Mouse (Mus musculus): ENCODE measurements around the gene Olfr159. TPM values are rescaled to one million over a fixed set of nuclear protein-coding genes. Genes with fewer than 3 reads are reported as not detected.
"Not testable (repeated sequence)": the region's sequence is repeated elsewhere in the genome, so short reads cannot be mapped to it uniquely, and the experiment has no call there.

Gene Olfr159
- not detected in 2 replicates for polyA plus RNA-seq (2014; fragmentation: Nextera tagmentation; extraction: Ambion mirVana)

DNA sequence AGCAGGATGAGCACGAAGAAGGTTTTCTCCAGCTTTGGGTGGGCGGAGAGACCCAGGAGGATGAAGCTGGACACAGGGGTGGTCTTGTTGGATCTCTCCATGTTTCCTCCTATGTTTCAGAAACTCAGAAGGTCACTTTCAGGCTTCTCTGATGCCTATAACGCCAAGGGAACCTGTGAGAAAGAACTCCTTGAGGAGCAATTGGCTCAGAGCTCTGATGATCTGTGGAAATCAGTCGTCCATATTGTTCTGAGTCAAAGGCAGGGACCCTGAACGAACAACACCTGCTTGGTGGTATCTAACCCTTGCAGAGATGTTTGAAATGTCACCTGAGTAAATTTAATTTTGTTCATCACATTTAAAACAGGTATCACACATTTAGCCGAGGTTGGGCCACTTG lies at the start of gene Olfr159:
Olfr159 (minus strand) TSS at position 101 of the 400 bp plus-strand sequence.
- Histone ChIP-seq H3K27ac (ENCODE audit: low read depth, low read length) (no peak within 1 kb of the TSS), H3K27me3 (ENCODE audit: control insufficient read depth, insufficient read depth, low read length) (no peaks in the 10 kb centered on the region), H3K9me3 (ENCODE audit: control insufficient read depth, low read length) (no peaks in the 10 kb centered on the region), H3K4me2 (ENCODE audit: low read depth) (no peak within 1 kb of the TSS), H3K4me1 (ENCODE audit: control insufficient read depth, insufficient read depth, low read length) (no peaks in the 10 kb centered on the region), H3K36me3 (ENCODE audit: control insufficient read depth, insufficient read depth, low read length) (no peaks in the 10 kb centered on the region), H3K9ac (ENCODE audit: low read length) (no peak within 1 kb of the TSS), H3K4me3 (ENCODE audit: low read depth, low read length) (no peak within 1 kb of the TSS)
- 85% methylated on average over 6 of the region's 6 CpGs for WGBS
- ATAC-seq (ENCODE audit: insufficient read depth, low FRiP score, low TSS enrichment): no peak
- no peak for DNase-seq (ENCODE audit: low spot score)

DNA sequence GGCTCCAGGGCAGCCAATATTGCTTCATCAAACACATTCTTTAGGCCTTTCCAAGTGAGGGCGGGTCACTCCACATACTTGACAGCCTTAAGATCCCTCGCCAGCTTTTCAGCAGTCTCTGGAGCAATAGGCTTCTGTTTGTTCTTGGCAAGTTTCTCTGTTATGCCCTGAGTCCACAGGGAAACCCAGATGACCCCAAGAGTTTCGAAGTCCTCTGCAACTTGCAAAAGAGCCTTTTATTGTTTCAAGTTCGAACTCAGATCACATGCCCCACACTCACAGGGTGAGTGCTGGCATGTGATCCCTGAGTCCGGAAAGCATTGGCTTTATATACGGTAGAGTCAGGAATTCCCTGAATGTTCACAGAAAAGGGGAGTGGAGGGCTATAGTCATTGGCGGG lies 28.1 kb upstream of the Olfr159 start:
- 72% methylated on average over 7 of the region's 7 CpGs for WGBS
- H3K36me3 ChIP-seq (ENCODE audit: control insufficient read depth, insufficient read depth, low read length): no peaks in the 10 kb centered on the region
- ATAC-seq (ENCODE audit: insufficient read depth, low FRiP score, low TSS enrichment): no peak

DNA sequence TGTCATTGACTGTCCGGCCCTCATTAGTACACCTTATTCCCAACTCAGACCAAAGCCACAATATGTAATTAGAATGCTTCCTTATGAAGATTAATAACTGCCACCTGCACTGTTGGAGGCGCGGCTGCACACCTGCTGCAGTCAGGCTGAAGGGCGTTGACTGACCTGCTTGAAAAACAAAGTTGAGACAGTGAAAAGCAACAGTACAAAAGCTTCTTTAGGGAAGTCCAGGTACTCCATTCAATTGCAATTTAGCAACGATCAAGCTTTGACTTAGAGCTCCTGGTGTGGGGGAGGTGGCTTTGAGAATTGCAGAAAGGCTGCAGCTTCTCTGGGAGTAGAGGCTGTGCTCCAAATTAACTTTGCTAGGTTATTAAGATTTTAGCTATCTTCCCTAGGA lies 25.0 kb upstream of the Olfr159 start:
- not testable (repeated sequence) for H3K27ac ChIP-seq (ENCODE audit: low read depth, low read length); H3K9me3 ChIP-seq (ENCODE audit: control insufficient read depth, low read length); H3K9ac ChIP-seq (ENCODE audit: low read length); DNase-seq (ENCODE audit: low spot score); H3K4me1 ChIP-seq (ENCODE audit: control insufficient read depth, insufficient read depth, low read length); ATAC-seq (ENCODE audit: insufficient read depth, low FRiP score, low TSS enrichment); H3K27me3 ChIP-seq (ENCODE audit: control insufficient read depth, insufficient read depth, low read length); H3K36me3 ChIP-seq (ENCODE audit: control insufficient read depth, insufficient read depth, low read length); H3K4me3 ChIP-seq (ENCODE audit: low read depth, low read length); H3K4me2 ChIP-seq (ENCODE audit: low read depth)
- WGBS: 82% methylated on average over 5 of the region's 5 CpGs

More for the DNA sequence above, 28.1 kb upstream of the Olfr159 start:
- DNase-seq (ENCODE audit: low spot score): no peak
- Histone ChIP-seq H3K4me3 (ENCODE audit: low read depth, low read length) (no peak overlapping the region), H3K4me1 (ENCODE audit: control insufficient read depth, insufficient read depth, low read length) (no peaks in the 10 kb centered on the region), H3K9ac (ENCODE audit: low read length) (no peak overlapping the region), H3K27me3 (ENCODE audit: control insufficient read depth, insufficient read depth, low read length) (no peaks in the 10 kb centered on the region), H3K27ac (ENCODE audit: low read depth, low read length) (no peak overlapping the region), H3K4me2 (ENCODE audit: low read depth) (no peak overlapping the region), H3K9me3 (ENCODE audit: control insufficient read depth, low read length) (peaks cover under 1% of the 10 kb centered on the region; the same call in 1 of the 2 replicates)

- H3K4me3 ChIP-seq (ENCODE audit: low read depth, low read length): no peak overlapping the region
- no peaks in the 10 kb centered on the region for H3K9me3 ChIP-seq (ENCODE audit: control insufficient read depth, low read length)
- H3K4me1 ChIP-seq (ENCODE audit: control insufficient read depth, insufficient read depth, low read length): no peaks in the 10 kb centered on the region
- H3K9ac ChIP-seq (ENCODE audit: low read length): no peak overlapping the region
- no peak overlapping the region for H3K27ac ChIP-seq (ENCODE audit: low read depth, low read length)
- no peak for ATAC-seq (ENCODE audit: insufficient read depth, low FRiP score, low TSS enrichment)
- DNase-seq (ENCODE audit: low spot score): no peak
- H3K36me3 ChIP-seq (ENCODE audit: control insufficient read depth, insufficient read depth, low read length): no peaks in the 10 kb centered on the region
- no peaks in the 10 kb centered on the region for H3K27me3 ChIP-seq (ENCODE audit: control insufficient read depth, insufficient read depth, low read length)
- 73% methylated on average over 6 of the region's 6 CpGs for WGBS
- no peak overlapping the region for H3K4me2 ChIP-seq (ENCODE audit: low read depth)
These were observed 24.5 kb upstream of the Olfr159 start for GRCm38 (mm10) chr4:43795296-43795695.

- H3K27ac ChIP-seq (ENCODE audit: low read depth, low read length): no peak overlapping the region
- H3K9me3 ChIP-seq (ENCODE audit: control insufficient read depth, low read length): no peaks in the 10 kb centered on the region
- H3K27me3 ChIP-seq (ENCODE audit: control insufficient read depth, insufficient read depth, low read length): no peaks in the 10 kb centered on the region
- no peak for ATAC-seq (ENCODE audit: insufficient read depth, low FRiP score, low TSS enrichment)
- no peak overlapping the region for H3K4me2 ChIP-seq (ENCODE audit: low read depth)
- H3K36me3 ChIP-seq (ENCODE audit: control insufficient read depth, insufficient read depth, low read length): no peaks in the 10 kb centered on the region
- no peaks in the 10 kb centered on the region for H3K4me1 ChIP-seq (ENCODE audit: control insufficient read depth, insufficient read depth, low read length)
- no peak overlapping the region for H3K9ac ChIP-seq (ENCODE audit: low read length)
- WGBS: 76% methylated on average over 2 of the region's 2 CpGs
- H3K4me3 ChIP-seq (ENCODE audit: low read depth, low read length): no peak overlapping the region
- no peak for DNase-seq (ENCODE audit: low spot score)
These were observed 1.5 kb upstream of the Olfr159 start for GRCm38 (mm10) chr4:43772304-43772703.

GRCm38 (mm10) chr4:43771626-43772025 lies 817 bp upstream of the Olfr159 start:
- no peak overlapping the region for H3K9ac ChIP-seq (ENCODE audit: low read length)
- ATAC-seq (ENCODE audit: insufficient read depth, low FRiP score, low TSS enrichment): no peak
- H3K27me3 ChIP-seq (ENCODE audit: control insufficient read depth, insufficient read depth, low read length): no peaks in the 10 kb centered on the region
- WGBS: 66% methylated on average over 6 of the region's 6 CpGs
- H3K9me3 ChIP-seq (ENCODE audit: control insufficient read depth, low read length): no peaks in the 10 kb centered on the region
- no peak overlapping the region for H3K4me3 ChIP-seq (ENCODE audit: low read depth, low read length)
- no peak for DNase-seq (ENCODE audit: low spot score)
- H3K4me1 ChIP-seq (ENCODE audit: control insufficient read depth, insufficient read depth, low read length): no peaks in the 10 kb centered on the region
- H3K4me2 ChIP-seq (ENCODE audit: low read depth): no peak overlapping the region
- no peaks in the 10 kb centered on the region for H3K36me3 ChIP-seq (ENCODE audit: control insufficient read depth, insufficient read depth, low read length)
- H3K27ac ChIP-seq (ENCODE audit: low read depth, low read length): no peak overlapping the region

GRCm38 (mm10) chr4:43769374-43769773 lies 1.4 kb downstream of the Olfr159 start:
- no peaks in the 10 kb centered on the region for H3K4me1 ChIP-seq (ENCODE audit: control insufficient read depth, insufficient read depth, low read length)
- H3K27ac ChIP-seq (ENCODE audit: low read depth, low read length): no peak overlapping the region
- ATAC-seq (ENCODE audit: insufficient read depth, low FRiP score, low TSS enrichment) (no peak), DNase-seq (ENCODE audit: low spot score) (no peak)
- no peak overlapping the region for H3K4me2 ChIP-seq (ENCODE audit: low read depth)
- no peaks in the 10 kb centered on the region for H3K36me3 ChIP-seq (ENCODE audit: control insufficient read depth, insufficient read depth, low read length)
- WGBS: 89% methylated on average over 2 of the region's 2 CpGs
- H3K4me3 ChIP-seq (ENCODE audit: low read depth, low read length): no peak overlapping the region
- no peaks in the 10 kb centered on the region for H3K9me3 ChIP-seq (ENCODE audit: control insufficient read depth, low read length)
- H3K27me3 ChIP-seq (ENCODE audit: control insufficient read depth, insufficient read depth, low read length): no peaks in the 10 kb centered on the region
- no peak overlapping the region for H3K9ac ChIP-seq (ENCODE audit: low read length)

DNA sequence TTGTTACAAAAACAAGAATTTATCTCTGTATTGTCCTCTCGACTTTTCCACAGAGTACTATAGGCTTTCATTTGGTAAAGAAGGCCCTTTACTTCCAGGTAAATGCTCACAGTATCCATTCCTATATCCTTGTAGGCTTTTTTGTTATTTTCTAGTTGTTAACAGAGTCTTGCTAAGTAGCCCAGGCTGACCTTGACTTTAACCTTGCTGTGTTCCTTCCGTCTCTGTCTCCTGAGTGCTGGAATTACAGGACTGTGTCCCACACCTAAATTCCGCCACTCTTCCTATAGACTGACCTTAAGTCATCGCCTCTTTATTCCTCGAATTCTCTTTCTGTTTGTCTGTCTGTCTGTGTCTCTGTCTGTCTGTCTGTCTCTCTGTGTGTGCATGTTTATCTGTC lies 2.5 kb downstream of the Olfr159 start:
- H3K9me3 ChIP-seq (ENCODE audit: control insufficient read depth, low read length): no peaks in the 10 kb centered on the region
- H3K4me3 ChIP-seq (ENCODE audit: low read depth, low read length): no peak overlapping the region
- no peaks in the 10 kb centered on the region for H3K4me1 ChIP-seq (ENCODE audit: control insufficient read depth, insufficient read depth, low read length)
- no peak for DNase-seq (ENCODE audit: low spot score)
- WGBS: 87% methylated on average over 5 of the region's 5 CpGs
- no peaks in the 10 kb centered on the region for H3K27me3 ChIP-seq (ENCODE audit: control insufficient read depth, insufficient read depth, low read length)
- no peak overlapping the region for H3K9ac ChIP-seq (ENCODE audit: low read length)
- no peaks in the 10 kb centered on the region for H3K36me3 ChIP-seq (ENCODE audit: control insufficient read depth, insufficient read depth, low read length)
- H3K27ac ChIP-seq (ENCODE audit: low read depth, low read length): no peak overlapping the region
- no peak overlapping the region for H3K4me2 ChIP-seq (ENCODE audit: low read depth)
- no peak for ATAC-seq (ENCODE audit: insufficient read depth, low FRiP score, low TSS enrichment)

DNA sequence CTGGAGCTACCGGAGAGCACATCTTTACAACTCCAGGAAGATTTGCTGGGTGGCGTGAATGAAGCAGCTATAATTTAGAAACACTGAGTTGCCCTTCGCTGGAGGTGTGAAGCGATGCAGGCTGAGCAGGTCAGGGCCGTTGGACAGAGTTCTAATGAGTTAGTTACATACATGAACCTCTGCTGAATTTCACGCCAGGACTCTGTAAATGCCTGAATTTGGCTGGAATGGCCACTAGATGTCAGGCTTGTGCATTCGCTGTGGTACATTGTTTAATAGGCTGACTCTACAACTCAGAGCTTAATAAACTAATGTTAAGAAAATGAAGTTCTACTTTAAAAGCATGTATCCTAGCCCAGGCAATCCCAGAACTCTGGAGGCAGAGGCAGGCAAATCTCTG lies 7.4 kb downstream of the Olfr159 start:
- Histone ChIP-seq H3K9me3 (ENCODE audit: control insufficient read depth, low read length) (no peaks in the 10 kb centered on the region), H3K9ac (ENCODE audit: low read length) (no peak overlapping the region), H3K27me3 (ENCODE audit: control insufficient read depth, insufficient read depth, low read length) (no peaks in the 10 kb centered on the region), H3K36me3 (ENCODE audit: control insufficient read depth, insufficient read depth, low read length) (no peaks in the 10 kb centered on the region), H3K4me1 (ENCODE audit: control insufficient read depth, insufficient read depth, low read length) (no peaks in the 10 kb centered on the region), H3K4me2 (ENCODE audit: low read depth) (no peak overlapping the region), H3K27ac (ENCODE audit: low read depth, low read length) (no peak overlapping the region), H3K4me3 (ENCODE audit: low read depth, low read length) (no peak overlapping the region)
- peak; percentile 59 for DNase-seq (ENCODE audit: low spot score)
- 31% methylated on average over 7 of the region's 7 CpGs for WGBS
- ATAC-seq (ENCODE audit: insufficient read depth, low FRiP score, low TSS enrichment): no peak
